Mouse (Mus musculus): ENCODE measurements around the gene F830045P16Rik.

DNA sequence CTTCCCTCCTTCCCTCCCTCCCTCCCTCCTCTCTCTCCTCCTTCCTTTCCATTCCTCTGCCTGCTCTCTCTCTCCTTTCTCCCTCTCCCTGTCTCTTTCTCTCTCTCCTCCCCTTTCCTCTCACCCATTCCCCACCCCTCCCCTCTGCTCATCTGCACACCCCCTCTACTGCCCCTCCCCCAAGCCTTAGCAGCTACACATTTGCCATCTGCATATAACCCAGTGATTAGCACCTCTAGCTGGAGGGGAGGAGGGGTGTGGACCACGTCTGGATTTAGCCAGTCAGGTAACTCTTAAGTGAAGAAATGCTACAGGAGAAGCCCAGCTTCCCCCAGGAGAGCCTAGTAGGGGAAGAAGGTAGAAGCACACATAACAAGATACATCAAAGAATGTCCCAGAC lies 48.5 kb upstream of the F830045P16Rik start:
- TF ChIP-seq POLR2A (IDR thresholded peaks at IDR 0.05; ENCODE audit: low read depth, low read length) (no peak), CTCF (IDR thresholded peaks at IDR 0.05; ENCODE audit: borderline replicate concordance, insufficient read depth, low read length) (no peak)
